8 mouse cellular contexts compared by ENCODE assay signal in genomic region chr4:102511511-102511910, GRCm38 (mm10).
DNase-seq lines count a peak whose midpoint lies in the region; ATAC-seq and TF ChIP-seq lines count a peak whose summit lies in the region.

No protein-coding gene starts in this region.

- intact Hi-C loops in heart, adult 2 months (cut with DNase I), result loop anchor here (1.0 to 2.0 kb wide), 2 partner anchors 17 to 59 kb away; no protein-coding TSS in a partner anchor

- H3K36me3 ChIP-seq in embryonic facial prominence, embryonic 12.5 days, result no peaks in the 10 kb centered on the region
- H3K36me3 ChIP-seq in heart, adult 2 months (ENCODE audit: control insufficient read depth, insufficient read depth, low read length), result peaks cover 13% of the 10 kb centered on the region
- no peaks in the 10 kb centered on the region for H3K36me3 ChIP-seq in intestine, postnatal 0 days (ENCODE audit: control insufficient read depth, insufficient read depth)
- H3K36me3 ChIP-seq in limb, embryonic 11.5 days (ENCODE audit: control insufficient read depth, insufficient read depth, low read length), result no peaks in the 10 kb centered on the region
- no peaks in the 10 kb centered on the region for H3K36me3 ChIP-seq in midbrain, embryonic 11.5 days (ENCODE audit: control insufficient read depth, insufficient read depth, low read length)

- peak overlapping the region; percentile 87 for H3K27ac ChIP-seq in embryonic facial prominence, embryonic 12.5 days
- peak overlapping the region; percentile 91 for H3K27ac ChIP-seq in heart, adult 2 months
- peak overlapping the region; percentile 67 for H3K27ac ChIP-seq in intestine, postnatal 0 days (ENCODE audit: low read depth, low read length)
- no peak overlapping the region for H3K27ac ChIP-seq in limb, embryonic 11.5 days (replicated peaks; ENCODE audit: low read depth, low read length)
- H3K27ac ChIP-seq in midbrain, embryonic 11.5 days (ENCODE audit: low read depth, low read length), result no peak overlapping the region

- no peaks in the 10 kb centered on the region for H3K27me3 ChIP-seq in embryonic facial prominence, embryonic 12.5 days
- H3K27me3 ChIP-seq in heart, adult 2 months (ENCODE audit: control insufficient read depth, insufficient read depth, low read length), result no peaks in the 10 kb centered on the region
- H3K27me3 ChIP-seq in intestine, postnatal 0 days (replicated peaks; ENCODE audit: control insufficient read depth, insufficient read depth, low read length), result no peaks in the 10 kb centered on the region
- H3K27me3 ChIP-seq in limb, embryonic 11.5 days (ENCODE audit: control insufficient read depth, insufficient read depth, low read length), result no peaks in the 10 kb centered on the region
- H3K27me3 ChIP-seq in midbrain, embryonic 11.5 days (ENCODE audit: control insufficient read depth, insufficient read depth, low read length), result no peaks in the 10 kb centered on the region

- peak; percentile 31; the same call in 1 of the 2 replicates for TF ChIP-seq POLR2A in heart, adult 2 months (IDR thresholded peaks at IDR 0.05; ENCODE audit: insufficient read depth, low read depth, low read length)

- no peaks in the 10 kb centered on the region for H3K9me3 ChIP-seq in embryonic facial prominence, embryonic 12.5 days
- no peaks in the 10 kb centered on the region for H3K9me3 ChIP-seq in intestine, postnatal 0 days (ENCODE audit: control insufficient read depth)
- no peaks in the 10 kb centered on the region for H3K9me3 ChIP-seq in limb, embryonic 11.5 days (ENCODE audit: control insufficient read depth, low read length)
- H3K9me3 ChIP-seq in midbrain, embryonic 11.5 days (ENCODE audit: control insufficient read depth, low read length), result no peaks in the 10 kb centered on the region

- ATAC-seq in embryonic facial prominence, embryonic 12.5 days (ENCODE audit: insufficient number of reproducible peaks, insufficient read depth, low FRiP score, low TSS enrichment), result peak; percentile 53; the same call in 1 of the 2 replicates
- ATAC-seq in intestine, postnatal 0 days, result 0 out of 2 replicates have a peak, but pooled peaks have one; percentile 28
- ATAC-seq in limb, embryonic 11.5 days (ENCODE audit: insufficient number of reproducible peaks, low FRiP score, low TSS enrichment, low read depth), result no peak
- peak; percentile 61; the same call in 1 of the 2 replicates for ATAC-seq in midbrain, embryonic 11.5 days (ENCODE audit: low FRiP score)
- ATAC-seq in granulocyte monocyte progenitor cell, adult 5-6 weeks (replicated peaks; ENCODE audit: poor library complexity, severe bottlenecking), result no peak

- peak; percentile 28 for DNase-seq in adipocyte (ENCODE audit: low spot score)
- DNase-seq in heart, adult 2 months, result peak; percentile 67 to 73
- peak; percentile 41 for DNase-seq in limb, embryonic 11.5 days (ENCODE audit: low spot score)
- DNase-seq in midbrain, embryonic 11.5 days (ENCODE audit: low spot score, missing footprints), result peak; percentile 89
- DNase-seq in telencephalon, adult 2 months (ENCODE audit: low read depth, low spot score), result peak; percentile 57

- 0 out of 2 replicates have a peak, but pooled peaks cover 2% of the 10 kb centered on the region for H3K79me2 ChIP-seq in heart, adult 2 months (replicated peaks; ENCODE audit: control insufficient read depth, insufficient read depth, low read length)

- TF ChIP-seq CTCF in heart, adult 2 months (IDR thresholded peaks at IDR 0.05), result no peak
- TF ChIP-seq CTCF in intestine, postnatal 0 days (IDR thresholded peaks at IDR 0.05; ENCODE audit: low read depth), result no peak

- 0 out of 2 replicates have a peak overlapping the region, but pooled peaks have one; percentile 10 for H3K4me3 ChIP-seq in embryonic facial prominence, embryonic 12.5 days
- H3K4me3 ChIP-seq in heart, adult 2 months, result peak overlapping the region; percentile 19; the same call in 1 of the 2 replicates
- H3K4me3 ChIP-seq in intestine, postnatal 0 days (ENCODE audit: low read depth, low read length), result 0 out of 2 replicates have a peak overlapping the region, but pooled peaks have one; percentile 17
- no peak overlapping the region for H3K4me3 ChIP-seq in limb, embryonic 11.5 days (ENCODE audit: low read depth, low read length)
- no peak overlapping the region for H3K4me3 ChIP-seq in midbrain, embryonic 11.5 days (ENCODE audit: low read depth, low read length)

- H3K4me2 ChIP-seq in embryonic facial prominence, embryonic 12.5 days (replicated peaks), result peak overlapping the region; percentile 44
- peak overlapping the region; percentile 43 for H3K4me2 ChIP-seq in intestine, postnatal 0 days (replicated peaks; ENCODE audit: low read depth)
- H3K4me2 ChIP-seq in limb, embryonic 11.5 days (ENCODE audit: low read depth, severe bottlenecking), result peak overlapping the region; percentile 34
- H3K4me2 ChIP-seq in midbrain, embryonic 11.5 days, result peak overlapping the region; percentile 28; the same call in 1 of the 2 replicates

- no peak overlapping the region for H3K9ac ChIP-seq in embryonic facial prominence, embryonic 12.5 days
- peak overlapping the region; percentile 68 for H3K9ac ChIP-seq in heart, adult 2 months (ENCODE audit: low read depth, low read length)
- no peak overlapping the region for H3K9ac ChIP-seq in intestine, postnatal 0 days (ENCODE audit: low read depth, low read length)
- peak overlapping the region; percentile 37; the same call in 1 of the 2 replicates for H3K9ac ChIP-seq in limb, embryonic 11.5 days (ENCODE audit: low read length)
- H3K9ac ChIP-seq in midbrain, embryonic 11.5 days (ENCODE audit: low read length), result peak overlapping the region; percentile 40; the same call in 1 of the 2 replicates

- 3% methylated on average over 11 of the region's 11 CpGs for WGBS in embryonic facial prominence, embryonic 12.5 days
- WGBS in heart, adult 2 months, result 4% methylated on average over 11 of the region's 11 CpGs
- 4% methylated on average over 11 of the region's 11 CpGs for WGBS in intestine, postnatal 0 days
- 12% methylated on average over 11 of the region's 11 CpGs for WGBS in limb, embryonic 11.5 days
- 18% methylated on average over 11 of the region's 11 CpGs for WGBS in midbrain, embryonic 11.5 days

- H3K4me1 ChIP-seq in embryonic facial prominence, embryonic 12.5 days, result peaks cover 14% of the 10 kb centered on the region
- peaks cover 22% of the 10 kb centered on the region for H3K4me1 ChIP-seq in heart, adult 2 months (ENCODE audit: control insufficient read depth, insufficient read depth, low read length)
- H3K4me1 ChIP-seq in intestine, postnatal 0 days (replicated peaks; ENCODE audit: control insufficient read depth, insufficient read depth, low read length), result no peaks in the 10 kb centered on the region; the same call in 1 of the 2 replicates
- peaks cover 5% of the 10 kb centered on the region for H3K4me1 ChIP-seq in limb, embryonic 11.5 days (ENCODE audit: control insufficient read depth, insufficient read depth, low read length)
- H3K4me1 ChIP-seq in midbrain, embryonic 11.5 days (ENCODE audit: control insufficient read depth, insufficient read depth, low read length), result peaks cover 13% of the 10 kb centered on the region; the same call in 1 of the 2 replicates

- TF ChIP-seq EP300 in heart, adult 2 months (IDR thresholded peaks at IDR 0.05; ENCODE audit: insufficient read depth, low read depth, low read length), result no peak

Comparison
In these comparisons a context has a peak if more than half of its experiments do, and no peak if none do; other contexts are left out.
1. DNase-seq: peak in every context shown above with its lines; median percentile 89 in midbrain, embryonic 11.5 days; 70 in heart, adult 2 months; 57 in telencephalon, adult 2 months; 41 in limb, embryonic 11.5 days; 28 in adipocyte.
2. ATAC-seq: peak in embryonic facial prominence, embryonic 12.5 days (single experiment), intestine, postnatal 0 days (single experiment) and midbrain, embryonic 11.5 days (single experiment); none in limb, embryonic 11.5 days (single experiment) and granulocyte monocyte progenitor cell, adult 5-6 weeks (single experiment).
3. H3K27ac ChIP-seq: peak in embryonic facial prominence, embryonic 12.5 days (single experiment), heart, adult 2 months (single experiment) and intestine, postnatal 0 days (single experiment); none in limb, embryonic 11.5 days (single experiment) and midbrain, embryonic 11.5 days (single experiment).
4. H3K4me3 ChIP-seq: peak in embryonic facial prominence, embryonic 12.5 days (single experiment), heart, adult 2 months (single experiment) and intestine, postnatal 0 days (single experiment); none in limb, embryonic 11.5 days (single experiment) and midbrain, embryonic 11.5 days (single experiment).
5. H3K9ac ChIP-seq: peak in heart, adult 2 months (single experiment), limb, embryonic 11.5 days (single experiment) and midbrain, embryonic 11.5 days (single experiment); none in embryonic facial prominence, embryonic 12.5 days (single experiment) and intestine, postnatal 0 days (single experiment).
6. Peak in every context shown above with its lines, with median percentiles within 50 percentile points of each other: H3K4me2 ChIP-seq.